Mouse (Mus musculus) hindbrain, embryonic 14.5 days (tissue): Measurements from ENCODE around the gene Mars. TPM values are rescaled to one million over a fixed set of nuclear protein-coding genes. Genes with fewer than 3 reads are reported as not detected.

ENCODE experiments used
- polyA plus RNA-seq: library from polyadenylated mRNA; unstranded; fragments of >200 nt; fragmentation: Nextera tagmentation; extraction: Ambion mirVana; gene quantifications from 2 replicates; pipeline ENCODE4 v1.2.1, GENCODE M21; 2014

Gene Mars
- polyA plus RNA-seq, 1 experiment from 2014 or later, result 113 TPM

Other genes with a start within 250 kb of the Mars start
- 764 and 784 TPM in 2 replicates for gene Cdk4, start 248.3 kb downstream of the Mars start, polyA plus RNA-seq
- 54.4 and 83.3 TPM in 2 replicates for gene Tspan31, start 241.5 kb downstream of the Mars start, polyA plus RNA-seq
- gene Agap2, start 236.5 kb downstream of the Mars start, polyA plus RNA-seq, result 6.7 and 8.2 TPM in 2 replicates
- 78.1 and 83.0 TPM in 2 replicates for gene Os9, start 190.7 kb downstream of the Mars start, polyA plus RNA-seq
- 73.7 and 79.1 TPM in 2 replicates for gene B4galnt1, start 146.6 kb downstream of the Mars start, polyA plus RNA-seq
- gene Slc26a10, start 131.1 kb downstream of the Mars start, polyA plus RNA-seq, result 0.94 and 0.99 TPM in 2 replicates
- gene Arhgef25, start 121.7 kb downstream of the Mars start, polyA plus RNA-seq, result 23.5 and 25.5 TPM in 2 replicates
- 223 and 231 TPM in 2 replicates for gene Dtx3, start 116.1 kb downstream of the Mars start, polyA plus RNA-seq
- gene Pip4k2c, start 100.2 kb downstream of the Mars start, polyA plus RNA-seq, result 16.8 and 17.1 TPM in 2 replicates
- gene Kif5a, start 48.4 kb downstream of the Mars start, polyA plus RNA-seq, result 118 and 129 TPM in 2 replicates
- gene Dctn2, start 45.4 kb downstream of the Mars start, polyA plus RNA-seq, result 281 and 296 TPM in 2 replicates
- gene Mbd6, start 22.8 kb downstream of the Mars start, polyA plus RNA-seq, result 16.2 and 20.0 TPM in 2 replicates
- gene Arhgap9, start 10.2 kb upstream of the Mars start, polyA plus RNA-seq, result 0.88 and 1.1 TPM in 2 replicates
- 1.3 and 1.6 TPM in 2 replicates for gene Gli1, start 30.2 kb upstream of the Mars start, polyA plus RNA-seq
- 0.04 TPM in 1 of 2 replicates, not detected in the other for gene Inhbe, start 42.6 kb upstream of the Mars start, polyA plus RNA-seq
- gene Inhbc, start 58.6 kb upstream of the Mars start, polyA plus RNA-seq, result not detected in 2 replicates
- gene R3hdm2, start 68.5 kb upstream of the Mars start, polyA plus RNA-seq, result 32.3 and 37.8 TPM in 2 replicates
- 0.60 TPM in 1 of 2 replicates, not detected in the other for gene Stac3, start 189.9 kb upstream of the Mars start, polyA plus RNA-seq
- 12.7 and 18.0 TPM in 2 replicates for gene Ndufa4l2, start 203.2 kb upstream of the Mars start, polyA plus RNA-seq
- 45.6 and 47.4 TPM in 2 replicates for gene Shmt2, start 210.7 kb upstream of the Mars start, polyA plus RNA-seq
- 94.1 and 105 TPM in 2 replicates for gene Nxph4, start 222.8 kb upstream of the Mars start, polyA plus RNA-seq